Mouse (Mus musculus): ENCODE results near the gene Rab8b. TPM values are rescaled to one million over a fixed set of nuclear protein-coding genes. Genes with fewer than 3 reads are reported as not detected.

Rab8b gene
- polyA plus RNA-seq (2012; rRNA removed) = 12.3 and 12.7 TPM in 2 replicates

DNA sequence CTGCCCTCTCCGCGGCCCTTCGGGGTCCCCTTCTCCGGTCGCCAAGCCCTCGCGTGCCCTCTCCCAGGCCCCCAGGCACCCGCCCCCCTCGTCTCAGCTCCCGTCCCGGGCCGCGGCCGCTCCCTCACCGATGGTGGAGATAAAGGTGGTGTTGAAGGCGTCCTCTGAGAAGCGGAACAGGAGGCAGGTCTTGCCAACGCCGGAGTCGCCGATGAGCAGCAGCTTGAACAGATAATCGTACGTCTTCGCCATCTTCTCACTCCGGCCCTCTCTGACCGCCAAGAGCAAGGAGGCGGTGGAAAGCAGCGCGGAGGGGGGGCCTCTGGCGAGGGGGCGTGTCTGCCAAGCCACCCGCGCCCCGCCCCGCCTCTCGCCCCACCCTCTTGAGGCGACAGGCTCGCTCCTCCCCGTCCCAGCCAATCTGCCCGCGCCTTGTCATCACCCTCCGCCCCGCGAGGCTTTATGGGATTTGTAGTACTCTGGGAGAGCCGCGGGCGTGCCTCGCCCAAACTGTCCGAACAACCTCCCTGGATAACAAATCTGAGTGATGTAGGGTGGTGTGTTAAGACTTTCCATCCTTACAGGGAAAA is at the start of gene Rab8b:
Gene Rab8b, minus strand, starts transcription at position 306 of the 590 bp plus-strand sequence.

GRCm38 (mm10) chr9:66945647-66946641 is 26.5 kb upstream of the Rab8b start, which contains the start of gene Rps27l:
Gene Rps27l (plus strand): TSS chr9:66946086.

GRCm38 (mm10) chr9:66834318-66835096 is 85.0 kb downstream of the Rab8b start, which contains the start of gene Aph1c:
Gene Aph1c (minus strand): TSS chr9:66834726.

DNA sequence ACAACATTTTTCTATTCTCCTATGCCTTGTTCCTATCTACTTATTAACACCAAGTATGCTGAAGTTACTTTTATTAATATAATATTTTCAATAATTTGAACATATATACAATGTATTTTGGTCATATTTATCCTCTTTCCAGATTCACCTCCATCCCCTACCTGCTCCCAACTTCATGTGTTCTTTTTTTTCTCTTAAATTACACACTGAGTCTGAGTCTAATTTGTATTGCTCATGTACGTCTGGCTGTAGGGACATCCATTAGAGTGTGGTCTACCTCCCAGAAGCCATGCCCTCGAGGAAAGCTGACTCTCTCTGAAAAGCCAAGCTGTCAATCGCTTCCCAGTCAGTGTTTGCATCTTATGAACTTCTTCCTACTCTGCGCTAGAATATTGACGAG is 122.7 kb downstream of the Rab8b start, which contains the start of gene Gm10647:
Gene Gm10647, plus strand, starts transcription at position 301 of the 400 bp plus-strand sequence.

DNA sequence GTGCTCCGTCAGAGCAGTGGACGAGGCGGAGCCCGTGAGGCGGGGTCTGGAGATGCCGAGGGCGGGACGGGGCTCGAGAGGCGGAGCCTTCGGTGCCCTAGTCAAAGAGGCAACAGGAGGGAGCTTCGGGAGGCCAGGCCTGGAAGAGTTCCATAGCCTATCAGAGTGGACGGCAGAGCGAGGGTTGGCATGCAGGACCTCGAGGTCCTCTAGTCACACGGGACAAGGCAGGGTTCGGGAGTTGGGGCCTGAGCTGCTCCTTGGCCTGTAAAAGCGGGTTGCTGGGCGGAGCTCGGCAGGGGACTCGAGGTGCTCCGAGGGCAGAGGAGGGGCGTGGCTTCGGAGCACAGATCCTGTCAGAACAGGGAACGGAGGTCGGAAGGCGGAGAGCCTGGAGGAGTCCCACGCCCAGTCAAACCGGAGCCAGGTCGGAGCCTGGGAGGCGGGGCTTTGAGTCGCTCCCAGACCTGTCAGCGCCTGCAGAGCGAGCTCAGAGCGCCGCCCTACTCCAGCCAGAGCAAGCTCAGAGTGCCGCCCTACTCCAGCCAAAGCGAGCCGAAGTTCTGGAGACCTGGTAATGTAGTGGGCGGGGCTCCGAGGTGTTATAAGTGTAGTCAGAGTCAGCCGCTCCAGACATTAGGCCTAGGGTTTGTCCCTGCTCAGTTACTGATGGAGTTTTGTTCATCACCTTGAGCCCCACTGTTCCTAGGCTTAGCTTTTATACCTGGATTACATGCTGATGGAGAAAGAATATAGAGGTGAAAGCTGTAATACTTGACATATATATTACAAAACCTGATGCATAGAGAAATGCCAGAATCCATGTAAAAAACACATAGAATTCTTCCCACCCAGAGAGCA is 123.8 kb downstream of the Rab8b start, which contains the start of gene Aph1b:
Gene Aph1b, minus strand, starts transcription at position 27 of the 861 bp plus-strand sequence.

Other genes starting within 250 kb of the Rab8b start
- 0.25 and 0.34 TPM in 2 replicates for gene Car12, start 206.0 kb downstream of the Rab8b start, polyA plus RNA-seq (2012; rRNA removed)
- gene Aph1b, start 124.2 kb downstream of the Rab8b start, polyA plus RNA-seq (2012; rRNA removed) = 1.1 and 1.3 TPM in 2 replicates
- 0.16 and 0.17 TPM in 2 replicates for gene Gm10647, start 122.6 kb downstream of the Rab8b start, polyA plus RNA-seq (2012; rRNA removed)
- 2.0 and 2.1 TPM in 2 replicates for gene Aph1c, start 85.0 kb downstream of the Rab8b start, polyA plus RNA-seq (2012; rRNA removed)
- 230 and 242 TPM in 2 replicates for gene Rps27l, start 26.4 kb upstream of the Rab8b start, polyA plus RNA-seq (2012; rRNA removed)
- gene Lactb, start 55.8 kb upstream of the Rab8b start, polyA plus RNA-seq (2012; rRNA removed) = 7.2 and 7.7 TPM in 2 replicates
- gene Tpm1, start 129.7 kb upstream of the Rab8b start, polyA plus RNA-seq (2012; rRNA removed) = 76.2 and 77.2 TPM in 2 replicates

All from liver, embryonic 18 days (tissue).